Mouse (Mus musculus): ENCODE measurements at regions not wholly inside any gene's neighbourhood (a gene's known extent, or its start where the extent isn't known, plus 50 kb on each side); places are given as distances from the start of the nearest gene placed in this dataset.

DNA sequence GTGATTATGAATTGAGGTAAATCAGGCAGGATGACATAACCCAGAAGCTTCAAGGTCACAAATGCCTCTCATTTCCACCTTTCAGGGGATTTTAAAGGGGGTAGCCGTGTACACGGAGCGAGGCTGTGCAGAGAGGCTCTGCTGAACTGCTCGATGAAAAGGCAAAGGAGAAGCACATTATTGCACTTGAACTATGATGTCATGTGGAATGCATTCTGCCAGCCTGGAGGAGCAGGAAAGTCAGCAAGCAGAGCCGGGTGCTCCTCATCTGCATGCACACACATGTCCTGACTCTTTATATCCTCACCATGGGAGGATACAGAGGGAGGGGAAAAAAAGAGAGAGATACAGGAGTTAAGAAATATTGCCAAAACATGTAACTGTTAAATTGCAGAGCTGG is 434.1 kb downstream of the Epha4 start:
- ATAC-seq (ENCODE audit: insufficient number of reproducible peaks, insufficient read depth, low FRiP score, low TSS enrichment, low read depth) = no peak
- no peak overlapping the region for H3K27ac ChIP-seq

GRCm38 (mm10) chr1:77081660-77082059 is 433.2 kb downstream of the Epha4 start:
- H3K36me3 ChIP-seq = no peaks in the 10 kb centered on the region
- no peak overlapping the region for H3K4me3 ChIP-seq (replicated peaks)
- peaks cover 23% of the 10 kb centered on the region for H3K4me1 ChIP-seq (replicated peaks)
- ATAC-seq (ENCODE audit: insufficient number of reproducible peaks, insufficient read depth, low FRiP score, low TSS enrichment, low read depth) = no peak
- no peaks in the 10 kb centered on the region for H3K9me3 ChIP-seq
- peaks cover 10% of the 10 kb centered on the region; the same call in 1 of the 2 replicates for H3K27me3 ChIP-seq
- WGBS = 53% methylated on average over 7 of the region's 7 CpGs
- no peak overlapping the region for H3K27ac ChIP-seq
- no peak overlapping the region for H3K4me2 ChIP-seq
- H3K9ac ChIP-seq (replicated peaks) = no peak overlapping the region

More for the DNA sequence above, 434.1 kb downstream of the Epha4 start:
- peaks cover 10% of the 10 kb centered on the region; the same call in 1 of the 2 replicates for H3K27me3 ChIP-seq
- no peaks in the 10 kb centered on the region for H3K9me3 ChIP-seq
- H3K4me3 ChIP-seq (replicated peaks) = no peak overlapping the region
- peaks cover 23% of the 10 kb centered on the region for H3K4me1 ChIP-seq (replicated peaks)
- H3K36me3 ChIP-seq = no peaks in the 10 kb centered on the region
- WGBS = 40% methylated on average over 5 of the region's 5 CpGs
- no peak overlapping the region for H3K4me2 ChIP-seq
- no peak overlapping the region for H3K9ac ChIP-seq (replicated peaks)

DNA sequence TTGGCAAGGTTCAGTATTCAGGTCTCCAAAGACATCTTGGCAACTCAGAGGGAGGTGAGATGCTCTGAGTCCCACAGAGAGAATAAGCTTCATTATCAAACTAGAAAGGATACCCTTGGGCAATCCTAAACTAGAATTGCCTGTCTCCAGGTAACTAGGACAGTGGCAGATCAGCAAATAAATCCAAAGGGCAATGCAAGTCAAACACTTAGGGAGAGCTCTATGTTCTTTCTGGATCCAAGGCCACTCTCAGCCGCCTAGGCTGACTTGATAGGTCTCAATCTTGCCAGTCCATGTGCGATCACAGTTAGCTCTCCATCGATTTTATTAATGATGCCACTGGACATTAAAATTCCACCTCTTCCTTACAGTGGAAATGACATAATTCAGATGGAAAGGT is 432.5 kb downstream of the Epha4 start:
- Histone ChIP-seq H3K27me3 (peaks cover 10% of the 10 kb centered on the region; the same call in 1 of the 2 replicates), H3K36me3 (no peaks in the 10 kb centered on the region), H3K4me2 (no peak overlapping the region), H3K27ac (no peak overlapping the region), H3K9me3 (no peaks in the 10 kb centered on the region), H3K4me1 (replicated peaks) (peaks cover 23% of the 10 kb centered on the region), H3K9ac (replicated peaks) (no peak overlapping the region), H3K4me3 (replicated peaks) (no peak overlapping the region)
- 92% methylated on average over 3 of the region's 3 CpGs for WGBS
- ATAC-seq (ENCODE audit: insufficient number of reproducible peaks, insufficient read depth, low FRiP score, low TSS enrichment, low read depth) = no peak

DNA sequence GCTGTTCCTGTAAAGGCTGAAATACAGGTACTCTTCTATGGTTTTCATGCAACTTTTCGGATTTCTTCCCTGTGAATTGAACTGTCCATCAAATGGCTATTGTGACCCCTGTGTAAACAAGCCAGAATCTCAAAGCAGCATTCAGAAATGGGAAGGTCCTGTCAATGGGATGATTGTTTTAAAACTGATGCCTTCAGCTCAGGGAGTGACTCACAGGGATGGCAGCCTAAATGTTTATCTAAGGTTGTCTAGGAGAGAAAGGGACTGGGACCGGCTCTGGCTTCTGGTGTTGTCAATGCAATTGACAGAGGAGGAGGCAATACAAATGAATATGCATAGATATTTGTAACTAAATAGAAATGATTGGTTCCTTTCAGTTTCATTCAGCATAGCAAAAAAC is 421.3 kb downstream of the Epha4 start:
- H3K27ac ChIP-seq = no peak overlapping the region
- H3K9ac ChIP-seq (replicated peaks) = no peak overlapping the region
- no peaks in the 10 kb centered on the region for H3K9me3 ChIP-seq
- H3K27me3 ChIP-seq = no peaks in the 10 kb centered on the region
- H3K4me1 ChIP-seq (replicated peaks) = peaks cover 5% of the 10 kb centered on the region; the same call in 1 of the 2 replicates
- H3K4me2 ChIP-seq = no peak overlapping the region
- WGBS = 49% methylated on average over 2 of the region's 2 CpGs
- ATAC-seq (ENCODE audit: insufficient number of reproducible peaks, insufficient read depth, low FRiP score, low TSS enrichment, low read depth) = no peak
- no peaks in the 10 kb centered on the region for H3K36me3 ChIP-seq
- H3K4me3 ChIP-seq (replicated peaks) = no peak overlapping the region

DNA sequence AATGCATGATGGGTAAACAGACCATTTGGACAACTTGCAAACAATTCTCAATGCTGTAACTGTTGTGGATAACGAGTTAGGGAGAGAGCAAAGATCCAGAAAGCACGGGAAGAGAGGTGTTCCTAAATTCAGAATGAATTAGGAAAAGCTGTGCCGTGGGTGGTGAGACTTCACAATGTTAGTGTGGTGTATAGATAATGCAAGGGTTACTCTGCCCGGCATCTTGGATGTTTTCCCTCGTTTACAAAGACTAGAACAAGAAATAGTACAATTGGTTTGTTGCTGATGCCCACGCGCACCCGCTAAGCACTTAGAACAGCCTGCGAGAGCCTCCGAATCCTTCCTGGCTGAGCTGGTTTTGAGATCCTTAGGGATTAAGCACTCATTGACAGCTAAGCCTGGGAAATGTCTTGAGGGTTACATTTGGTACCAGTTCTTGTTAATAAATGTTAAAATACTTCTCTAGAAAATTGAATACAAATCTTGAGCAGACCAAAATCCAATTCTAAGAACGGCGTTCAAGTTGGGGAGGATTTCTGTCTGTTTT is 413.1 kb downstream of the Epha4 start:
- Histone ChIP-seq H3K4me2 (no peak overlapping the region), H3K27me3 (0 out of 2 replicates have a peak, but pooled peaks cover 4% of the 10 kb centered on the region), H3K9ac (replicated peaks) (no peak overlapping the region), H3K27ac (no peak overlapping the region), H3K4me1 (replicated peaks) (peaks cover 17% of the 10 kb centered on the region), H3K36me3 (no peaks in the 10 kb centered on the region), H3K4me3 (replicated peaks) (no peak overlapping the region), H3K9me3 (no peaks in the 10 kb centered on the region)
- 49% methylated on average over 12 of the region's 12 CpGs for WGBS
- ATAC-seq (ENCODE audit: insufficient number of reproducible peaks, insufficient read depth, low FRiP score, low TSS enrichment, low read depth) = no peak

- H3K9me3 ChIP-seq = no peaks in the 10 kb centered on the region
- ATAC-seq (ENCODE audit: insufficient number of reproducible peaks, insufficient read depth, low FRiP score, low TSS enrichment, low read depth) = no peak
- H3K27me3 ChIP-seq = 0 out of 2 replicates have a peak, but pooled peaks cover 4% of the 10 kb centered on the region
- WGBS = 41% methylated on average over 13 of the region's 13 CpGs
- no peak overlapping the region for H3K4me2 ChIP-seq
- H3K27ac ChIP-seq = no peak overlapping the region
- H3K9ac ChIP-seq (replicated peaks) = no peak overlapping the region
- H3K4me1 ChIP-seq (replicated peaks) = peaks cover 20% of the 10 kb centered on the region
- no peaks in the 10 kb centered on the region for H3K36me3 ChIP-seq
- H3K4me3 ChIP-seq (replicated peaks) = no peak overlapping the region
Measured at GRCm38 (mm10) chr1:77102421-77103133, 412.3 kb downstream of the Epha4 start.

GRCm38 (mm10) chr1:77109861-77110785 is 404.8 kb downstream of the Epha4 start:
- Histone ChIP-seq H3K9ac (replicated peaks) (no peak overlapping the region), H3K27me3 (no peaks in the 10 kb centered on the region), H3K4me1 (replicated peaks) (0 out of 2 replicates have a peak, but pooled peaks cover 2% of the 10 kb centered on the region), H3K4me2 (no peak overlapping the region), H3K4me3 (replicated peaks) (no peak overlapping the region), H3K9me3 (no peaks in the 10 kb centered on the region), H3K27ac (no peak overlapping the region), H3K36me3 (no peaks in the 10 kb centered on the region)
- ATAC-seq (ENCODE audit: insufficient number of reproducible peaks, insufficient read depth, low FRiP score, low TSS enrichment, low read depth) = no peak
- WGBS = 76% methylated on average over 6 of the region's 6 CpGs

- Histone ChIP-seq H3K27me3 (no peaks in the 10 kb centered on the region; the same call in 1 of the 2 replicates), H3K36me3 (no peaks in the 10 kb centered on the region), H3K4me1 (replicated peaks) (peaks cover 6% of the 10 kb centered on the region; the same call in 1 of the 2 replicates), H3K9me3 (no peaks in the 10 kb centered on the region), H3K4me2 (no peak overlapping the region), H3K4me3 (replicated peaks) (no peak overlapping the region), H3K9ac (replicated peaks) (no peak overlapping the region), H3K27ac (0 out of 2 replicates have a peak overlapping the region, but pooled peaks have one; percentile 50)
- WGBS = 65% methylated on average over 3 of the region's 3 CpGs
- ATAC-seq (ENCODE audit: insufficient number of reproducible peaks, insufficient read depth, low FRiP score, low TSS enrichment, low read depth) = no peak
Measured at GRCm38 (mm10) chr1:77128411-77128810, 386.5 kb downstream of the Epha4 start.

GRCm38 (mm10) chr1:77137663-77138062 is 377.2 kb downstream of the Epha4 start:
- H3K9ac ChIP-seq (replicated peaks) = no peak overlapping the region
- WGBS = 50% methylated on average over 6 of the region's 6 CpGs
- ATAC-seq (ENCODE audit: insufficient number of reproducible peaks, insufficient read depth, low FRiP score, low TSS enrichment, low read depth) = no peak
- no peak overlapping the region for H3K4me2 ChIP-seq
- H3K4me3 ChIP-seq (replicated peaks) = no peak overlapping the region
- H3K27ac ChIP-seq = no peak overlapping the region
- H3K27me3 ChIP-seq = no peaks in the 10 kb centered on the region
- H3K36me3 ChIP-seq = no peaks in the 10 kb centered on the region
- peaks cover 19% of the 10 kb centered on the region for H3K4me1 ChIP-seq (replicated peaks)
- no peaks in the 10 kb centered on the region for H3K9me3 ChIP-seq

GRCm38 (mm10) chr1:77140906-77141305 is 374.0 kb downstream of the Epha4 start:
- ATAC-seq (ENCODE audit: insufficient number of reproducible peaks, insufficient read depth, low FRiP score, low TSS enrichment, low read depth) = peak; percentile 91
- Histone ChIP-seq H3K27ac (peak overlapping the region; percentile 54; the same call in 1 of the 2 replicates), H3K4me2 (peak overlapping the region; percentile 17), H3K4me3 (replicated peaks) (no peak overlapping the region), H3K9me3 (no peaks in the 10 kb centered on the region), H3K9ac (replicated peaks) (no peak overlapping the region), H3K36me3 (no peaks in the 10 kb centered on the region), H3K27me3 (no peaks in the 10 kb centered on the region), H3K4me1 (replicated peaks) (peaks cover 19% of the 10 kb centered on the region)
- WGBS = 13% methylated on average over 7 of the region's 7 CpGs

DNA sequence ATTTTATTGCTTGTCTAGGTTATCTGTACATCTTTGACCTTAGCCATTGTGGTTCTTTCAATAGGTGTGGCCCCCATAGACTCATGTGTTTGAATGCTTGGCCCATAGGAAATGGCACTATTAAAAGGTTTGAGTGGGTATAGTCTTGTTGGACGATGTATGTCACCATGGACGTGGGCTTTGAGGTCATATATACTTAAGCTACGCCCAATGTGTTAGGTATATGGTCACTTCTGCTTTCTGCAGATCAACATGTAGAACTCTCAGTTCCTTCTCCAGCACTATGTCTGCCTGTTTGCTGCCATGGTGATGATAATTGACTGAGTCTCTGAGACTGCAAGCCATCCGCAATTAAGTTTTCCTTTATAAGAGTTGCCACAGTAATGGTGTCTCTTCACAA is 366.8 kb downstream of the Epha4 start:
- H3K27ac ChIP-seq = no peak overlapping the region
- H3K4me3 ChIP-seq (replicated peaks) = no peak overlapping the region
- H3K4me1 ChIP-seq (replicated peaks) = no peaks in the 10 kb centered on the region
- no peak for ATAC-seq (ENCODE audit: insufficient number of reproducible peaks, insufficient read depth, low FRiP score, low TSS enrichment, low read depth)
- H3K4me2 ChIP-seq = no peak overlapping the region
- H3K9me3 ChIP-seq = no peaks in the 10 kb centered on the region
- no peaks in the 10 kb centered on the region for H3K27me3 ChIP-seq
- no peak overlapping the region for H3K9ac ChIP-seq (replicated peaks)
- 92% methylated on average over 4 of the region's 4 CpGs for WGBS
- H3K36me3 ChIP-seq = no peaks in the 10 kb centered on the region
